Mouse (Mus musculus) embryonic fibroblast, embryonic 13.5 days (primary cell): ENCODE data around the gene Cox14.

Experiments used
- CTCF ChIP-seq: IDR thresholded peaks from 2 replicates; pipeline ENCODE4 v1.5.1; 2011; ENCODE audit warnings: mild to moderate bottlenecking, control low read depth, low read length, moderate library complexity, borderline replicate concordance; ENCODE audit not compliant: insufficient read depth
- POLR2A ChIP-seq: IDR thresholded peaks from 2 replicates; pipeline ENCODE4 v1.6.1; 2011; ENCODE audit warnings: low read depth, mild to moderate bottlenecking, control low read depth, low read length, moderate library complexity

- TF ChIP-seq POLR2A (no peak), CTCF (no peak)
Measured at GRCm38 (mm10) chr15:99703676-99704040, 21.8 kb upstream of the Cox14 start.
